Mouse (Mus musculus) liver, adult 2 months (tissue): ENCODE measurements around the gene Dock1. TPM values are rescaled to one million over a fixed set of nuclear protein-coding genes. Genes with fewer than 3 reads are reported as not detected.

ENCODE experiments used
- DNase-seq: peaks from one replicate; pipeline ENCODE4 v3.0.0-alpha.2; 2011; ENCODE audit warnings: low read depth, low spot score; ENCODE audit errors: extremely low read depth
- H3K27ac ChIP-seq: fragments of 200-500 bp; replicated peaks from 2 replicates; pipeline ENCODE4 v1.5.1; 2012; ENCODE audit warnings: low read depth, mild to moderate bottlenecking, control low read depth, inconsistent platforms, low read length; ENCODE audit not compliant: insufficient read depth
- H3K27me3 ChIP-seq: fragments of 200-500 bp; 2 replicates; pipeline ENCODE4 v1.6.1; 2012; ENCODE audit warnings: mild to moderate bottlenecking, moderate library complexity, low read length, inconsistent platforms; ENCODE audit not compliant: control insufficient read depth, insufficient read depth
- H3K36me3 ChIP-seq: fragments of 200-500 bp; 2 replicates; pipeline ENCODE4 v1.6.1; 2012; ENCODE audit warnings: low read length, inconsistent platforms; ENCODE audit not compliant: control insufficient read depth, insufficient read depth
- H3K4me1 ChIP-seq: fragments of 200-500 bp; 2 replicates; pipeline ENCODE4 v1.6.1; 2011; ENCODE audit warnings: low read length; ENCODE audit not compliant: control insufficient read depth, insufficient read depth
- H3K4me3 ChIP-seq: fragments of 200-500 bp; 2 replicates; pipeline ENCODE4 v1.5.1; 2011; ENCODE audit warnings: low read depth, mild to moderate bottlenecking, control low read depth, low read length, moderate library complexity; ENCODE audit not compliant: insufficient read depth
- H3K79me2 ChIP-seq: fragments of 200-500 bp; 2 replicates; pipeline ENCODE4 v1.6.1; 2012; ENCODE audit warnings: inconsistent platforms, mild to moderate bottlenecking, low read length, moderate library complexity; ENCODE audit not compliant: control insufficient read depth, insufficient read depth
- H3K9ac ChIP-seq: fragments of 200-500 bp; 2 replicates; pipeline ENCODE4 v1.6.1; 2012; ENCODE audit warnings: low read depth, mild to moderate bottlenecking, control low read depth, inconsistent platforms, low read length
- CTCF ChIP-seq: fragments of 200-500 bp; IDR thresholded peaks from 2 replicates; pipeline ENCODE4 v1.5.1; 2011; ENCODE audit warnings: low read depth, low read length, control low read depth
- POLR2A ChIP-seq: fragments of 200-500 bp; IDR thresholded peaks from 2 replicates; pipeline ENCODE4 v1.6.1; 2011; ENCODE audit warnings: low read length, control low read depth; ENCODE audit not compliant: insufficient read depth; ENCODE audit errors: extremely low read depth
- WGBS: fragments of 180-500 bp; shearing (Covaris S2); methylation state at CpG from one replicate; pipeline ENCODE4 v1.1.7; 2018; 5-methylcytosine and 5-hydroxymethylcytosine counted together
- polyA plus RNA-seq: library from polyadenylated mRNA; depleted of rRNA; stranded (reverse); fragments of >200 nt; gene quantifications from 2 replicates; pipeline ENCODE4 v1.2.3, GENCODE M21; 2012
- total RNA-seq: library from RNA; depleted of rRNA; stranded (reverse); fragments of >200 nt; gene quantifications from 2 replicates; pipeline ENCODE4 v1.2.3, GENCODE M21; 2014

Gene Dock1
- total and polyA plus RNA-seq, 2 experiments = 2.4 to 17.0 TPM

- no peaks in the 10 kb centered on the region; the same call in 1 of the 2 replicates for H3K4me1 ChIP-seq
- H3K27ac ChIP-seq = no peak overlapping the region
- no peaks in the 10 kb centered on the region for H3K79me2 ChIP-seq
- no peak overlapping the region for H3K4me3 ChIP-seq
- 91% methylated on average over 5 of the region's 5 CpGs for WGBS
- H3K27me3 ChIP-seq = no peaks in the 10 kb centered on the region
- no peak for DNase-seq
- H3K36me3 ChIP-seq = no peaks in the 10 kb centered on the region
- H3K9ac ChIP-seq = no peak overlapping the region
- TF ChIP-seq CTCF = no peak
Measured at GRCm38 (mm10) chr7:135205111-135205510, 534.7 kb downstream of the Dock1 start.

GRCm38 (mm10) chr7:135208947-135209567 is 538.6 kb downstream of the Dock1 start:
- Histone ChIP-seq H3K27ac (no peak overlapping the region), H3K36me3 (no peaks in the 10 kb centered on the region), H3K9ac (no peak overlapping the region), H3K4me3 (no peak overlapping the region), H3K4me1 (no peaks in the 10 kb centered on the region; the same call in 1 of the 2 replicates), H3K27me3 (no peaks in the 10 kb centered on the region), H3K79me2 (no peaks in the 10 kb centered on the region)
- peak; percentile 30 for DNase-seq
- WGBS = 72% methylated on average over 6 of the region's 6 CpGs
- TF ChIP-seq POLR2A (no peak), CTCF (no peak)

GRCm38 (mm10) chr7:135210296-135210695 is 539.8 kb downstream of the Dock1 start:
- Histone ChIP-seq H3K27me3 (no peaks in the 10 kb centered on the region), H3K27ac (no peak overlapping the region), H3K4me3 (no peak overlapping the region), H3K36me3 (no peaks in the 10 kb centered on the region), H3K4me1 (no peaks in the 10 kb centered on the region; the same call in 1 of the 2 replicates), H3K79me2 (no peaks in the 10 kb centered on the region), H3K9ac (no peak overlapping the region)
- TF ChIP-seq CTCF = no peak
- no peak for DNase-seq

GRCm38 (mm10) chr7:135210831-135211230 is 540.4 kb downstream of the Dock1 start:
- Histone ChIP-seq H3K36me3 (no peaks in the 10 kb centered on the region), H3K79me2 (no peaks in the 10 kb centered on the region), H3K4me1 (no peaks in the 10 kb centered on the region; the same call in 1 of the 2 replicates), H3K9ac (no peak overlapping the region), H3K27ac (no peak overlapping the region), H3K27me3 (no peaks in the 10 kb centered on the region), H3K4me3 (no peak overlapping the region)
- TF ChIP-seq CTCF = no peak
- TF ChIP-seq POLR2A = no peak
- DNase-seq = no peak
- WGBS = 94% methylated on average over 2 of the region's 2 CpGs

- 34% methylated on average over 2 of the region's 2 CpGs for WGBS
- Histone ChIP-seq H3K27ac (no peak overlapping the region), H3K79me2 (no peaks in the 10 kb centered on the region), H3K4me3 (no peak overlapping the region), H3K27me3 (no peaks in the 10 kb centered on the region), H3K36me3 (no peaks in the 10 kb centered on the region), H3K9ac (no peak overlapping the region), H3K4me1 (no peaks in the 10 kb centered on the region; the same call in 1 of the 2 replicates)
- no peak for DNase-seq
- TF ChIP-seq POLR2A = no peak
- TF ChIP-seq CTCF = no peak
Measured at GRCm38 (mm10) chr7:135212505-135212904, 542.1 kb downstream of the Dock1 start.

- H3K27ac ChIP-seq = no peak overlapping the region
- H3K9ac ChIP-seq = no peak overlapping the region
- DNase-seq = no peak
- no peaks in the 10 kb centered on the region for H3K79me2 ChIP-seq
- H3K4me1 ChIP-seq = no peaks in the 10 kb centered on the region
- no peaks in the 10 kb centered on the region for H3K27me3 ChIP-seq
- WGBS = 88% methylated on average over 2 of the region's 2 CpGs
- H3K4me3 ChIP-seq = no peak overlapping the region
- TF ChIP-seq POLR2A (no peak), CTCF (no peak)
- no peaks in the 10 kb centered on the region for H3K36me3 ChIP-seq
Measured at GRCm38 (mm10) chr7:135221475-135221874, 551.0 kb downstream of the Dock1 start.
